Mouse (Mus musculus) MEL (cell line): ENCODE data around the gene Ppp1r27. TPM values are rescaled to one million over a fixed set of nuclear protein-coding genes. Genes with fewer than 3 reads are reported as not detected.

ENCODE experiments used
- DNase-seq: peaks from one replicate; pipeline ENCODE4 v3.0.0; 2011; ENCODE audit warnings: low read depth, low spot score
- H3K27ac ChIP-seq: 2 replicates; pipeline ENCODE4 v1.5.1; 2012; ENCODE audit warnings: low read depth, mild to moderate bottlenecking, control low read depth, low read length, moderate library complexity; ENCODE audit not compliant: control insufficient read depth
- H3K27me3 ChIP-seq, 2 experiments: fragments of 150-350 bp in 1 of 2; sonication (generic) in 1 of 2; 2 replicates each; pipeline ENCODE4 v1.6.1; 2012; ENCODE audit warnings: low read length in 2 of 2, mild to moderate bottlenecking in 2 of 2, improper control_type of control experiment in 1 of 2, moderate library complexity in 1 of 2; ENCODE audit not compliant: insufficient read depth in 2 of 2, control insufficient read depth in 1 of 2
- H3K36me3 ChIP-seq, 2 experiments: 2 replicates each; pipeline ENCODE4 v1.6.1; 2012 to 2014; ENCODE audit warnings: low read length in 2 of 2, improper control_type of control experiment in 1 of 2, inconsistent platforms in 1 of 2, mild to moderate bottlenecking in 1 of 2; ENCODE audit not compliant: insufficient read depth in 2 of 2, control insufficient read depth in 1 of 2
- H3K4me1 ChIP-seq, 2 experiments: fragments of 150-350 bp in 1 of 2; sonication (generic) in 1 of 2; 2 replicates each; pipeline ENCODE4 v1.6.1; 2012; ENCODE audit warnings: low read length in 2 of 2, improper control_type of control experiment in 1 of 2, mild to moderate bottlenecking in 1 of 2; ENCODE audit not compliant: insufficient read depth in 2 of 2, control insufficient read depth in 1 of 2
- H3K4me3 ChIP-seq, 2 experiments: fragments of 150-350 bp in 1 of 2; sonication (generic) in 1 of 2; 2 replicates each; pipeline ENCODE4 v1.5.1; 2012; ENCODE audit warnings: low read depth in 2 of 2, low read length in 2 of 2, mild to moderate bottlenecking in 2 of 2, moderate library complexity in 2 of 2, control low read depth in 1 of 2, improper control_type of control experiment in 1 of 2; ENCODE audit not compliant: control insufficient read depth in 1 of 2, insufficient read depth in 1 of 2
- H3K79me2 ChIP-seq: 2 replicates; pipeline ENCODE4 v1.6.1; 2012; ENCODE audit warnings: mild to moderate bottlenecking, low read length, moderate library complexity; ENCODE audit not compliant: control insufficient read depth, poor library complexity, insufficient read depth
- H3K9ac ChIP-seq: 2 replicates; pipeline ENCODE4 v1.6.1; 2012; ENCODE audit warnings: low read depth, mild to moderate bottlenecking, control low read depth, low read length, moderate library complexity; ENCODE audit not compliant: control insufficient read depth, poor library complexity, severe bottlenecking
- H3K9me3 ChIP-seq: fragments of 150-350 bp; sonication (generic); replicated peaks from 2 replicates; pipeline ENCODE4 v1.6.1; 2012; ENCODE audit warnings: mild to moderate bottlenecking, low read length, improper control_type of control experiment, moderate library complexity; ENCODE audit not compliant: insufficient read depth
- BHLHE40 ChIP-seq: IDR thresholded peaks from 2 replicates; pipeline ENCODE4 v1.6.1; 2012; ENCODE audit warnings: low read depth, mild to moderate bottlenecking, inconsistent platforms, low read length, improper control_type of control experiment, borderline replicate concordance
- CHD1 ChIP-seq: IDR thresholded peaks from 2 replicates; pipeline ENCODE4 v1.6.1; 2012; ENCODE audit warnings: low read depth, mild to moderate bottlenecking, inconsistent platforms, low read length, improper control_type of control experiment
- CHD2 ChIP-seq: IDR thresholded peaks from 2 replicates; pipeline ENCODE4 v1.6.1; 2011; ENCODE audit warnings: low read length, improper control_type of control experiment
- CTCF ChIP-seq, 3 experiments: IDR thresholded peaks in 2 of 3; conservative IDR thresholded peaks in 1 of 3; 2 replicates each; pipeline ENCODE4 v1.5.1; 2011 to 2012; ENCODE audit warnings: low read length in 3 of 3, low read depth in 2 of 3, mild to moderate bottlenecking in 2 of 3, improper control_type of control experiment in 1 of 3, inconsistent platforms in 1 of 3, mixed read lengths in 1 of 3, moderate library complexity in 1 of 3; ENCODE audit not compliant: control insufficient read depth in 1 of 3, insufficient read depth in 1 of 3, poor library complexity in 1 of 3, severe bottlenecking in 1 of 3
- E2F4 ChIP-seq: IDR thresholded peaks from 2 replicates; pipeline ENCODE4 v1.6.1; 2011; ENCODE audit warnings: low read depth, low read length, improper control_type of control experiment, borderline replicate concordance
- ELF1 ChIP-seq: IDR thresholded peaks from 2 replicates; pipeline ENCODE4 v1.6.1; 2014; ENCODE audit warnings: low read depth, mild to moderate bottlenecking, inconsistent platforms, low read length, improper control_type of control experiment, moderate library complexity
- EP300 ChIP-seq, 2 experiments: IDR thresholded peaks; 2 replicates each; pipeline ENCODE4 v1.6.1; 2011; ENCODE audit warnings: improper control_type of control experiment in 2 of 2, low read length in 2 of 2, low read depth in 1 of 2, mild to moderate bottlenecking in 1 of 2
- ETS1 ChIP-seq: IDR thresholded peaks from 2 replicates; pipeline ENCODE4 v1.6.1; 2012; ENCODE audit warnings: low read depth, mild to moderate bottlenecking, inconsistent platforms, low read length, improper control_type of control experiment, moderate library complexity
- GABPA ChIP-seq: IDR thresholded peaks from 2 replicates; pipeline ENCODE4 v1.6.1; 2012; ENCODE audit warnings: low read depth, mild to moderate bottlenecking, inconsistent platforms, low read length, improper control_type of control experiment, moderate library complexity
- GATA1 ChIP-seq: IDR thresholded peaks from 2 replicates; pipeline ENCODE4 v1.6.1; 2011; ENCODE audit warnings: low read depth, low read length, improper control_type of control experiment
- HCFC1 ChIP-seq: IDR thresholded peaks from 2 replicates; pipeline ENCODE4 v1.6.1; 2012; ENCODE audit warnings: low read depth, mild to moderate bottlenecking, inconsistent platforms, low read length, improper control_type of control experiment, moderate library complexity
- JUND ChIP-seq: IDR thresholded peaks from 2 replicates; pipeline ENCODE4 v1.6.1; 2011; ENCODE audit warnings: low read depth, mild to moderate bottlenecking, improper control_type of control experiment, low read length
- KAT2A ChIP-seq: conservative IDR thresholded peaks from 2 replicates; pipeline ENCODE4 v1.6.1; 2012; ENCODE audit warnings: low read depth, low read length, improper control_type of control experiment, inconsistent platforms
- MAFK ChIP-seq: IDR thresholded peaks from 2 replicates; pipeline ENCODE4 v1.6.1; 2011; ENCODE audit warnings: low read depth, mild to moderate bottlenecking, low read length, improper control_type of control experiment, borderline replicate concordance
- MAX ChIP-seq: IDR thresholded peaks from 2 replicates; pipeline ENCODE4 v1.6.1; 2011; ENCODE audit warnings: low read length, improper control_type of control experiment
- MEF2A ChIP-seq: IDR thresholded peaks from 2 replicates; pipeline ENCODE4 v1.6.1; 2014; ENCODE audit warnings: low read depth, mild to moderate bottlenecking, inconsistent platforms, low read length, improper control_type of control experiment; ENCODE audit not compliant: poor library complexity, insufficient replicate concordance, severe bottlenecking; ENCODE audit errors: extremely low read depth
- MXI1 ChIP-seq: IDR thresholded peaks from 2 replicates; pipeline ENCODE4 v1.6.1; 2011; ENCODE audit warnings: mild to moderate bottlenecking, low read depth, low read length, improper control_type of control experiment
- MYB ChIP-seq: IDR thresholded peaks from 2 replicates; pipeline ENCODE4 v1.6.1; 2011; ENCODE audit warnings: mild to moderate bottlenecking, low read depth, low read length, improper control_type of control experiment
- MYC ChIP-seq: IDR thresholded peaks from 2 replicates; pipeline ENCODE4 v1.6.1; 2011; ENCODE audit warnings: low read depth, mild to moderate bottlenecking, low read length, improper control_type of control experiment, moderate library complexity
- NELFE ChIP-seq: IDR thresholded peaks from 2 replicates; pipeline ENCODE4 v1.6.1; 2011; ENCODE audit warnings: low read depth, low read length, improper control_type of control experiment
- NRF1 ChIP-seq: IDR thresholded peaks from 2 replicates; pipeline ENCODE4 v1.6.1; 2014; ENCODE audit warnings: low read depth, mild to moderate bottlenecking, inconsistent platforms, low read length, improper control_type of control experiment, moderate library complexity; ENCODE audit not compliant: poor library complexity, insufficient read depth, severe bottlenecking
- POLR2A ChIP-seq, 2 experiments: IDR thresholded peaks; 2 replicates each; pipeline ENCODE4 v1.6.1; 2011 to 2012; ENCODE audit warnings: low read length in 2 of 2, mild to moderate bottlenecking in 2 of 2, control low read depth in 1 of 2, improper control_type of control experiment in 1 of 2, low read depth in 1 of 2, moderate library complexity in 1 of 2; ENCODE audit not compliant: control insufficient read depth in 1 of 2, insufficient read depth in 1 of 2, poor library complexity in 1 of 2
- POLR2AphosphoS2 ChIP-seq: IDR thresholded peaks from 2 replicates; pipeline ENCODE4 v1.6.1; 2011; ENCODE audit warnings: low read length, improper control_type of control experiment
- POLR2AphosphoS5 ChIP-seq: IDR thresholded peaks from 2 replicates; pipeline ENCODE4 v1.6.1; 2012; ENCODE audit warnings: low read depth, borderline replicate concordance, mild to moderate bottlenecking, inconsistent platforms, low read length, moderate library complexity, mixed read lengths
- RAD21 ChIP-seq: IDR thresholded peaks from 2 replicates; pipeline ENCODE4 v1.6.1; 2011; ENCODE audit warnings: mild to moderate bottlenecking, low read depth, low read length, improper control_type of control experiment
- RCOR1 ChIP-seq: IDR thresholded peaks from 2 replicates; pipeline ENCODE4 v1.6.1; 2012; ENCODE audit warnings: low read depth, mild to moderate bottlenecking, inconsistent platforms, low read length, improper control_type of control experiment
- SIN3A ChIP-seq: IDR thresholded peaks from 2 replicates; pipeline ENCODE4 v1.6.1; 2012; ENCODE audit warnings: low read length, improper control_type of control experiment, inconsistent platforms
- TAL1 ChIP-seq: IDR thresholded peaks from 2 replicates; pipeline ENCODE4 v1.6.1; 2012; ENCODE audit warnings: mild to moderate bottlenecking, inconsistent platforms, low read length, moderate library complexity, mixed read lengths
- TBP ChIP-seq: IDR thresholded peaks from 2 replicates; pipeline ENCODE4 v1.8.0; 2011; ENCODE audit warnings: low read depth, low read length, improper control_type of control experiment
- TCF12 ChIP-seq: IDR thresholded peaks from 2 replicates; pipeline ENCODE4 v1.6.1; 2014; ENCODE audit warnings: low read depth, mild to moderate bottlenecking, inconsistent platforms, low read length, improper control_type of control experiment, moderate library complexity
- UBTF ChIP-seq: IDR thresholded peaks from 2 replicates; pipeline ENCODE4 v1.6.1; 2012; ENCODE audit warnings: low read depth, mild to moderate bottlenecking, inconsistent platforms, low read length, improper control_type of control experiment, moderate library complexity, borderline replicate concordance; ENCODE audit not compliant: insufficient read depth
- USF1 ChIP-seq: IDR thresholded peaks from 2 replicates; pipeline ENCODE4 v1.6.1; 2014; ENCODE audit warnings: low read depth, mild to moderate bottlenecking, inconsistent platforms, low read length, improper control_type of control experiment, moderate library complexity
- ZC3H11A ChIP-seq: IDR thresholded peaks from 2 replicates; pipeline ENCODE4 v1.6.1; 2012; ENCODE audit warnings: low read depth, mild to moderate bottlenecking, inconsistent platforms, low read length, improper control_type of control experiment
- ZKSCAN1 ChIP-seq: IDR thresholded peaks from 2 replicates; pipeline ENCODE4 v1.6.1; 2012; ENCODE audit warnings: low read depth, mild to moderate bottlenecking, inconsistent platforms, low read length, improper control_type of control experiment, moderate library complexity
- ZMIZ1 ChIP-seq: IDR thresholded peaks from 2 replicates; pipeline ENCODE4 v1.6.1; 2012; ENCODE audit warnings: low read depth, mild to moderate bottlenecking, inconsistent platforms, low read length, improper control_type of control experiment, moderate library complexity
- ZNF384 ChIP-seq: IDR thresholded peaks from 2 replicates; pipeline ENCODE4 v1.6.1; 2012; ENCODE audit warnings: low read depth, mild to moderate bottlenecking, inconsistent platforms, low read length, improper control_type of control experiment
- polyA plus RNA-seq, 2 experiments: library from polyadenylated mRNA; stranded (reverse) in 1 of 2; unstranded in 1 of 2; fragments of >175 nt in 1 of 2; fragments of >200 nt in 1 of 2; gene quantifications; 2 replicates each; pipeline versions ENCODE4 v1.2.1 to v1.2.4; 2012; ENCODE audit warnings: low replicate concordance in 2 of 2, low read depth in 1 of 2; ENCODE audit not compliant: insufficient read length in 2 of 2, insufficient read depth in 1 of 2, missing spikeins in 1 of 2
- total RNA-seq: library from RNA; depleted of rRNA; stranded (reverse); fragments of 300-350 nt; gene quantifications from 2 replicates; pipeline ENCODE4 v1.2.3, GENCODE M21; 2012

Ppp1r27 gene
- total and polyA plus RNA-seq, 3 experiments = not detected

DNA sequence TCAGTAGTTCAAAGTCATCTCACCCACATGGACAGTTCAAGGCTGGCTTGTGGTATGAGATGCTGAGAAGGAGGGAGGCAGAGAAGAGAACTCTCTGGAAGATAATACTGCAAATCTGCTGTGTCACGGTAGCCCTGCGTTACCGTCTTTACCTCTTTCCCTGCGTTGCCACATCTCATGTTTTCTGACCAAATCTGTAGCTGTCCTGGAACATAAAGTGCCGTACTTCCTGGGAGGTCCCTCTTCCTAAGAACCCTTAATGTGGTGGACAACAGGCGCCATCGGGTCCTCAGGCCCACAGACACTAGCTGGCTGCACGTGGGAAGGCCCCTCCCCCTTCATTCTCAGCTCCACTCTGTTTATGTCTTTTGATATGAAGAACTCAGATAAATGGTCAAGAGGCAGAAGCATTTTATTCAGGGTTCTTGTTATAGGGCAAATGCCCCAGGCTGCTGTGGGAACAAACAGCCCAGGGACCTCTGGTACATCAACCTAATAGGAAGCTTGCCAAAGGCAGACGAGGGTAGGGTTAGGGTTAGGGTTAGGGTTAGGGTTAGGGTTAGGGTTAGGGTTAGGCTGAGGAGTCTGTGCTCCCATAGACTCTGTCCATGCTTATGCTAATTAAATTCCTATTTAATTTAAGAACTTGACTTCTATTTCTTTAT is 23.1 kb downstream of the Ppp1r27 start:
- H3K4me1 ChIP-seq = peaks cover 4 to 25% of the 10 kb centered on the region in 2 experiments
- H3K9ac ChIP-seq = peak overlapping the region; percentile 41
- peak overlapping the region; percentile 68 for H3K27ac ChIP-seq
- no peaks in the 10 kb centered on the region for H3K9me3 ChIP-seq
- peak overlapping the region; percentile 19 to 26; a peak in 3 of 4 replicates for H3K4me3 ChIP-seq
- peaks cover 2 to 6% of the 10 kb centered on the region in 2 experiments; a peak in 2 of 4 replicates for H3K27me3 ChIP-seq
- no peaks in the 10 kb centered on the region for H3K79me2 ChIP-seq
- peaks cover 0 to 15% of the 10 kb centered on the region in 2 experiments; a peak in 2 of 4 replicates for H3K36me3 ChIP-seq
- peak; percentile 74 for DNase-seq
- TF ChIP-seq NELFE = peak; percentile 32
- TF ChIP-seq JUND = no peak
- TF ChIP-seq RCOR1 = peak; percentile 31; the same call in 1 of the 2 replicates
- TF ChIP-seq MYB = no peak
- peak; percentile 38; the same call in 1 of the 2 replicates for TF ChIP-seq USF1
- no peak for TF ChIP-seq TAL1
- no peak for TF ChIP-seq KAT2A
- TF ChIP-seq UBTF = no peak
- no peak for TF ChIP-seq TBP
- no peak for TF ChIP-seq HCFC1
- no peak for TF ChIP-seq ELF1
- TF ChIP-seq POLR2AphosphoS2 = no peak
- TF ChIP-seq CTCF (IDR thresholded peaks at IDR 0.05 in 2 of 3, conservative IDR thresholded peaks at IDR 0.05 in 1 of 3; ENCODE audit: control insufficient read depth in 1 of 3, insufficient read depth in 1 of 3, low read depth in 2 of 3, low read length in 3 of 3, poor library complexity in 1 of 3, severe bottlenecking in 1 of 3) = no peak
- no peak for TF ChIP-seq ZKSCAN1
- no peak for TF ChIP-seq GATA1
- TF ChIP-seq ZC3H11A = no peak
- TF ChIP-seq POLR2AphosphoS5 = no peak
- TF ChIP-seq POLR2A (IDR thresholded peaks at IDR 0.05; ENCODE audit: control insufficient read depth in 1 of 2, insufficient read depth in 1 of 2, low read depth in 1 of 2, low read length in 2 of 2, poor library complexity in 1 of 2) = peak in 1 of 2 experiments; percentile 44; a peak in 1 of 4 replicates
- TF ChIP-seq E2F4 = no peak
- no peak for TF ChIP-seq MEF2A
- TF ChIP-seq BHLHE40 = peak; percentile 54; the same call in 1 of the 2 replicates
- peak; percentile 66; the same call in 1 of the 2 replicates for TF ChIP-seq MAFK
- TF ChIP-seq ZMIZ1 = no peak
- TF ChIP-seq RAD21 = no peak
- no peak for TF ChIP-seq CHD2
- TF ChIP-seq ETS1 = no peak
- TF ChIP-seq ZNF384 = no peak
- peak; percentile 58 for TF ChIP-seq SIN3A
- peak; percentile 72 for TF ChIP-seq MAX
- TF ChIP-seq EP300 (IDR thresholded peaks at IDR 0.05; ENCODE audit: low read depth in 1 of 2, low read length in 2 of 2) = peak; percentile 44 to 65; a peak in 3 of 4 replicates
- peak; percentile 83; the same call in 1 of the 2 replicates for TF ChIP-seq GABPA
- no peak for TF ChIP-seq CHD1
- peak; percentile 81 for TF ChIP-seq MXI1
- peak; percentile 39; the same call in 1 of the 2 replicates for TF ChIP-seq TCF12
- no peak for TF ChIP-seq NRF1
- peak; percentile 74 for TF ChIP-seq MYC
